Mouse (Mus musculus) layer of hippocampus, postnatal 25 days (tissue): ENCODE measurements at regions not wholly inside any gene's neighbourhood (a gene's known extent, or its start where the extent isn't known, plus 50 kb on each side); places are given as distances from the start of the nearest gene placed in this dataset.

Experiments used
- DNase-seq, 2 experiments: peaks; one replicate each; pipeline ENCODE4 v3.0.0; 2022; ENCODE audit warnings: mixed read lengths in 2 of 2, low spot score in 1 of 2; ENCODE audit errors: extremely low spot score in 1 of 2

DNA sequence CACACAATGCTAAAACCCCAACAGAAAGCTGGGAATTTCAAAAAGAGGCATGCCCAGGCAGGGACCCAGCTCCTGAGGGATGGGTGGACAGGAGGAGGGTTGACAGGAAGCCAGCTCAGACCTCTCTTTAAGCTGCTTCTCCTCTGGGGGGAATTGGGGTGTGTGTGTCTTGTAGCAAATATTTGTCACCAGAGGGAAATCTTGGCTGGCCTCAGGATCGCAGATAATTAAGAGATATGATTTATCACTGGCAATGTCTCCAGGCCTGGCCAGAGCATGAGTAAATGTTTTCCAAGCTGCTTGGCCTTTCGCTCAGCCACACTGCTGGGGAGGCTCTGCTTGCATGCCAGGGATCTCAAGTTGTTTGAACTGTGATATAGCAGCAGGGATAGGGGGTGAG is 189.6 kb upstream of the Klf4 start:
- no peak for DNase-seq

DNA sequence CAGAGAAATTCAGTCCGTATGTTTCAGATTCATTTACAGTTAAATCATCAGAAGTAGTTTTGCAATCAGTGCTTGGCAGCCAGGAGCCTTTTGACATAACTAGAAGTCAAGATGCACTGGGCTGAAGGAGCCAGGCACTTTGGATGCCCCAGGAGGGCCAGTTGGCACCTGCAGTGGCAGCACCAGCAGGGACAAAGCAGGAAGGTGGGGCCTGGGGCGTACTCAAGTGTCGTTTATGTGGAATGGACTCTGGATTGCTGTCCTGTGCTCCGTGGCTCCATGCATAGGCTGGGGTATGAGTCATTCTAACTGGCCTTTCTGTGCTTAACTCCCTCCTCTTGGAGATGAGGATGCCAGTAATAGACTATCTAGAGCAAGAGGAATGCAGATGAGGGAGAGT is 186.2 kb upstream of the Klf4 start:
- DNase-seq = no peak

DNA sequence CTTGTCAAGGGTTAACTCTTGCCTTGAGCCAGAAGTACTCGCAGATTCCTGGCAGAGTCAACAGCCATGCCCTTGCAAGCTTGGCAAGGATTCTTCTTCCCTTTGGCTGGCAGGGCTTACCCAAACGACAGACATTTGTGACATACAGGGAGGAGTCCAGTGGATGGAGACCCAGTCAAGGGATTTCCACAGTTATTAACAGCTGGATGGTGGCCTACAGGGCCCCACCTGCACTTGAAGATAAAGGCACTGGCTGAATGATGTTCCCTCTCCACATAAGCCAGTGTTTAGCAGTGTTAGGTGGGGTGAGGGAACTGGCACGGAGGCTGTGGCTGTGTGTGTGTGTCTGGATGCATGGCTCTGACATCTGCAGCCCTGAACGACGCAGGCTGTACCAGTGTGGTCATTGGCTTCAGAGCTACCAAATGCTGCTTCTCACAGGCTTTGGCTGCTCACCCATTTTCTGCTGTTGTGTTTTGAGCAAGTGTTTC is 183.9 kb upstream of the Klf4 start:
- no peak for DNase-seq

DNA sequence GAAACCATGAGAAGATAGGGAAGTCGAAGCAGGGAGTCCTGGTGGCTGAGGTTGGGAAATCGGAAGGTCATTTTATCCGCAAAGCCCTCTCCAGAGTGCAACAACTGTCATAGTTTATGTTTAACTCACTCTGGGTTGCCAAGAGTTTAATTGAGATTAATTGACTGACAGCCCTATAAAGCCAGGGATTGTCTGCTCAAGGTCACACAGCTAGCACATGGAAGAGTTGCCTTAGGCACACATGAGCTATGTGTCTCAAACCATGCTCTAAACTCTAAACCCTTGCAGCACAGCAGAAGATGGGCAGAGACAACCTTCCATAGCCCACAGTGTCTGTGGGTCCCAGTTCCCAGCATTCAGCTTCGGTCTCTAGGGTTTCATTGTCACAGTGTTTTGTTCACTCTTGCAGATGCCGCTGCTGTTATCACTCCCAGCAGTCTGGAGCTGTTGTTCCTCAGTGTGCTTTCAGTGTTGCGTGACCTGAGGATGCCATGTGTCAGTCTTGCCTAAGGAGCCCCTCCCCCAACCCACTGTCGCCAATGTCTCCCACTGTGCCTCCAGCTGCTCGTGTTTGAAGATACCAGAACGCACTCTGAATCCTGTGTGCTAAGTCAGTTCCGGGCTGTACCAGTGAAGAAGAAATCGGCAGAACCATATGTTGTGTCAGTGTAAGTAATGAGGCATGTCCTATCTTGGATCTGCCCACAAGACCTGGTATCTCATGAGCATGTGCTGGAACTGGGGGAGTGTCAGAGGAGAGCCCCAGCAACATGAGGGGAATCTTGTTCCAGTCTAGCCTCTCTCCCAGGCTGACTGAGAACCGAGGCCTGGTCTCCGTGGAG is 179.5 kb upstream of the Klf4 start:
- DNase-seq = no peak

DNA sequence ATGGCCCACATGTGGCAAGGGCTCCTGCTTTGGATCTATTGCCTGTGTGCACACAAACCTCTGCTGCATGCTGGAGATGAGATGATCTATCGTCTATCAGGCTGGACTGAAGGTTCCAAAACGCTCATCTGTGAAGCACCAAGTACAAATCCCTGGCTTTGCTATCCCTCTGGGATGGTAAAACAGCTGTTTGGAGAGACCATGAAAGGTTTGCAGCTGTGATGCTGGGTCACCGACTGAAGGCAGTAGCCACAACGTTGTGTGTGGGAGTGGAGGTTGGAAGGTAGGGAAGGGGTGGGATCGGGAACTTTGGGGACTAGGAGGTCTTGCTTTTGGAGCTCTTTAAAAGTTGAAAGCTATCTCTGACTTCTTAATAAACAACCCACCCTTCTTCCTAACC is 178.2 kb upstream of the Klf4 start:
- DNase-seq = no peak

DNA sequence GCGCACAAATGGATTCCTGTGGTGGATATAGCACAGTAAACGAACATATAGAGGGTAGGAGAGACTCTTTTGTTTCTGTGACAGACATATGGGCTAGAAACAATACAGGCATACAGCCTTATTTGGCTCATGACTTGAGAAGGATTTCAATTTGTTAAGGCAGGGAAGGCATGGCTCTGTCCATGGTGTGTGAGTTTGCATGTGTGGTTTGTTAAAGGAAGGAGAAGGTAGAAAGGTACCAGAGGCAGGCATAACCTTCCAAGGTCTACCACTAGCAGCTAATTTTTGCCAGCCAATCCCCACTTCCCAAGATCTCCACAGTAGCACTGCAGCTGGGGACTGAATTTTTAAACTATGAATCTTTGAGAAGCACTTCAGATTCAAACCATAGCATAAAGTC is 176.5 kb upstream of the Klf4 start:
- no peak for DNase-seq

DNA sequence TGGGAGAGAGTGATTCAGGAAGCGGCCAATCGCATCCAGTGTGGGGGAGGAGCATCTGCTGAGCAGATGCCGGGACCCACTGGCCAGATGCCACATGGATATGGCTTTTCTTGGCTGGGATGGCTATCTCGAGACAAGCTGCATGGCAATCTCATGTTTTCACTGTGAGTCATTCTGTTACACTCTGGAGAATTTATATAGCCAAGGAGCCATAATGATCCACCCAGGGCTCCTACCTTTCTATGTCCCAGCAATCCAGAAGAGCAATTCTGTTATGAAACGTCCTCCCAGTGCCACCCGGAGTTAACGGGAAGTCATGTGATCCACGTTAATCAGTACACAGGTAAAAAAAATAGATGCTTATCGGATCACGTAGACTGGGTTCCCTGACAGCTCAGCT is 175.7 kb upstream of the Klf4 start:
- no peak for DNase-seq

DNA sequence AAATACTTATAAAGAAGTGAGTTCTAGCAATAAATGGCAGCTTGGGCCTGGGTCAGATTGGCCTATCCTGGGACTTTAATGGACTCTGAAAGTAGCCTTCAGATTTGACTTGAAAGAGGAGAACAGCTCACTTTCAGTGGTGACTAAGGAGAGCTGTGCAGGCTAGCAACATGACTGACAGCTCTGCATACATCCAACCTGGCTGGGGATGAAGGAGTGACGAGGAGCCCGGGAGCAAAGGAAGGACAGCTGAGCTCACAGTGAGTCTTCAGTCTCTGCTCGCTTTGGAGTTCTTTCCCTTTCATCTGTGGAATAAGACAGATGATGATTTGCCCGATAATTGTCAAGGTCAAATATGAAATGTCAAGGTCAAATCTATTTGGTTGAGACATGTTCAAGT is 172.7 kb upstream of the Klf4 start:
- DNase-seq = no peak

DNA sequence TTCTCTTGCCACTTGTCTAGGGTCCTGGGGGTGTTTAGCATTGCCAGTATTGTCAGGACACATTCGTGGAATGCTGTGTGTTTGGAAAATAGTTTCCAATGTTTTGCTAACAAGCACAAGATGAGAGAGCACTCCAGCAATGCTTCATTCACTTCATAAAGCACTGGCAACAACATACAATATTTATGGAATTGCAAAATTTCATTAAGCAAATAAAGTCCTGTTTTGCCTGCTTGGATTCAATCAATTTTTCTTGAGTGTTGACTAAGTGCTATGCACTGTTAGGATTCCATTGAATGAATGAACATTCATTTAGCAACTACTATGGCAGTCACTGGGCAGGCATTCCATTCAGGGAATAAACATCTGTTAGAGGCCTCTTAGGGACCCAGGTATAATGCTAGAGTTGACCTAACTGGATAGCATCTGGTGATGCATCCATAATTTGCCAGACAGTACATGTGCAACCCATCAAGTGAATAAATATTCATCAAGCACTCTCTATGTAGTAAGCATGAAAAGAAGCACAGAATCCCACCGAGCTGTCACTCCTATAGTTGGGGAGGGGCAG is 171.2 kb upstream of the Klf4 start:
- no peak for DNase-seq

DNA sequence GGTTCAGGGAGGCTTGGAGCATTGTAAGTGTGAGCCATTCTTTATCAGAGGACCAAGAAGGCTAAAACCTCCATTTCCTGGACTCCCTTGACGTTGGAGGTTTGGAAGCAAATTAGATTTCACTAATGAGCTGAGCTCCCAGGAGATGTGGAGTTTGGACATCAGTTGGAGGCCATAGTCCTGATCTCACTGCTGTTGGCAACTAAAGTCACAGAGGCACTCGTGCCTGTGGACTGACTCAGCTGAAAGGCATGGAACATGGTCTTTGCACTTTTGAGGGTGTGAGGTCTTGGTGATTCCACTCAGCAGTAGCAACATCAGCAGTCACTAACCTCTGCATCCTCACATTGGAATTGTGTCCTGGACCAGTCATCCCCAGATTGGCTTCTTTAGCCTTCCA is 169.1 kb upstream of the Klf4 start:
- no peak for DNase-seq

DNA sequence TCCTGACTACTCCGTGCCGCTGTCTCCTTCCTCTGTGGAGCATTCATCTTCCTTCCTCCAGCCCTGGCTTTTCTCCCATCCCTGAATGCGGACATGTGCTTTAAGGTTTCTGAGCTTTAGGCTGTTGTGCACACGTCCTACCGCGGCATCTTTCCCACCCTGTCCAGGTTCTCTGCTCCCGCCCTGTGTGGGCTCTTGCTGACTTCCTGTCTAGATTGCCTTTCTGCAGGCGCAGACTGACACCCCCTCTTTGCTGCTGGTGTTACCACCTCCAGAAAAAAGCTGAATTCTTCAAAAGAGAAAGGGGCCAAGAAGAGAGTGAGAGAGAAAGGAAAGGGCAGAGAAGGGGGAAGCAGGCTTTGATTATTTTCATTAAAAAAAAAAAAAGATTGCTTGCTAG is 167.7 kb upstream of the Klf4 start:
- DNase-seq = no peak

DNA sequence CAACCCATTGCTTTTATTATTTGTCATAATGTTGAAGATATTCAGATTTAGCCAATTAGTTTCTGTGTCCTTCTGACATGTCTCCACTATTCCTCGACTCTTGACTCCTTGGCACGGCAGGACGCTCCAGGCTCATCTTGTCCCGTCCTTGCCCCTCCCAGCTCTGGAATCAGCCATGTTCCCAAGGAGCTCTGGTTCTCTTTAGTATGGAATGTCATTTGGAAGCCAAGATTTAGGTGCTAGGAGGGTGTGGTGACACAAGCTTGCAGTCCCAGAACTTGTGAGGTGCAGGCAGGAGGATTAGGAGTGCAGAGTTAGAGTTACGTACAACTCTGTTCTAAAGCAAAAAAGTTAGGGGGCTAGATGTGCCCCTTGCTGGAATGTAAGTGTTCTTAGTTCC is 166.9 kb upstream of the Klf4 start:
- DNase-seq = no peak

DNA sequence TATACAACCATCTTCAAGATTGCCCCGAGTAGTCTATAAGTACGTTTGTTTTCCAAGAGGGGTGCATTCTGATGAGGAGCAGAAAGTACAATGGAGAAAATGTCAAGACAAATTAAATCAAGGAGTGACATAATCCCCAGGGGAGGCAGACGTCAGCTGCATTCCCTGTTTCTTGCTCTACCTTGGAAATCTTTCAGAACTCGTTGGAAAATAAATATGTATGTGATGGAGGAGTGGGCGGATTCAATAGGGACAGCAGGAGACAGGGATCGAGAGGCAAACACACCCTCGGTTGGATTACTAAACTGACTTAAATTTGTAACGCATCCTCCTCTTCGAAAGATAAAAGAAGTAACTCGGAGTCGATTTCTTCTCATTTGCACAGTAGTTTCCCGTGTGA is 164.8 kb upstream of the Klf4 start:
- DNase-seq = no peak

DNA sequence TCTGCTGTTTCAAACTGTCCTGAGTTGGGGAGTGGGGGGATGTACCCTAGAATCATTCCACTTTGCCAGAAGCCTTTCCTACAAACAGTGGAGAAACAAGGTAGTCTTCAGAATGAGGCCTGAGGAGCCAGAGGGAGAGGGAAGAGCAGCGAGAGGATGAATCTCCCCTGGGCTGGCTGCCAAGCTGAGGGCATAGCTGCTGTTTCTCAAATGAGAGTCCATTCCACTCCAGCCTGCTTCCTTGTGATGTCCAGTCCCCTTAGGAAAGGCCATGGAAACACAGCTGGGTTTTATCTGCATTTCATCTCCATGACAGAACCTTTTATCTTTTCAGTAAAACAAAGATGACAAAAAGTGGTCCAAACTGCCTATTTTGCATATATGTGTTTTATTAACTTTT is 164.2 kb upstream of the Klf4 start:
- DNase-seq = peak in 1 of 2 experiments; percentile 12

DNA sequence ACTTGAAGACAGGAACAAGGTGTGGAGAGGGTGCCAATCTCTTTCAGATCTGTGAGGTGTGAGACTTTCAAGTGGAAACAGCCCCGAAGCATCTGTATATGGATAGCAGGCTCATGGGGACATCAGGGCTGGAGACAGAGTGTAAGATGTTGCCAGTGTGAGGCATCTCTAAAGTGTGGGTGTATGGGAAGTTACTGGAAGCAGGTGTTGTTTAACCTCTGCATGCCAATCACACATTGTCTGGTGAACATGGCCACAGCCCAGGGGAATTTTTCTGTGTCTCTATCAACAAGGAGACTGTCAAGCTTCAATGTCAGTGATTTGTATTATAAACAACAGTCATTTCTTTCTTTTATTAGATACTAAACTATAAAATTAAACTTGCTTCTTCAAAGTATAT is 163.0 kb upstream of the Klf4 start:
- DNase-seq = no peak

DNA sequence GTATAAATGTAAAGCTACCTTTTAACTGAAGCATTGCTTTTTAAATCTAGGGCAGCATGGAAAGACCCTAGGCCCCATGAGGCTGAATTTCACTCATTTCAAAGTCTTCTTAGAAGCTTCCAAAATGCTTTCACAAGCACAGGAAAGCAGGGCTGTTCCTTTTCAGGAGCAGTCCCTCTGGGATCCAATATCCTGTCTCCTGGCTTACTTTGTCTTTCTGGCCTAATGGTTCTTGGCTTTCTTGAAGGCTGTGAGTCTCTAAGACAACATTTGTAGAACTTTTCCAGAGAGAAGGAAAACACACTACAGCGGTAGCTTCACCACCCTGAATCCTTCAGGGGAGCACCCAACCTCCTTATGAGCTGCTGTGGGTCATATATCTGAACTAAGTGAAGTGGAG is 157.2 kb upstream of the Klf4 start:
- DNase-seq = no peak

DNA sequence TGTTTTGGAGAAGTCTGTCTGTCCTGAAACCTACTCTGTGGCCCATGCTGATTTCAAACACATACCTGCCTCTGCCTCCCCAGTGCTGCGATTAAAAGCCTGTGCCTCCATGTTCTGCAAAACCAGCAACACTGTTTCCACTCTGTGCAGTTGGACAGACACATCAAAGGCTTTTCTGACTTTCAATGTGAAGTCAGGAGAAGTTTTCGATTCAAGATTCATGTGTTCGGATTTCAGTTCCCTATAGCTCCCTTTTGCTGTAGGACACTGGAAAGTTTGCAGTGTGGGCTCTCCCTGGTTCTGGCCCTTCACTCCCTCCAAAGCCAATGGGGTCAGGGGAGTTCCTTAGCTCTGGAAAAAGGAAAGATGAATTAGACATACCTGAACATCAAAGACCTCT is 154.5 kb upstream of the Klf4 start:
- DNase-seq = no peak

DNA sequence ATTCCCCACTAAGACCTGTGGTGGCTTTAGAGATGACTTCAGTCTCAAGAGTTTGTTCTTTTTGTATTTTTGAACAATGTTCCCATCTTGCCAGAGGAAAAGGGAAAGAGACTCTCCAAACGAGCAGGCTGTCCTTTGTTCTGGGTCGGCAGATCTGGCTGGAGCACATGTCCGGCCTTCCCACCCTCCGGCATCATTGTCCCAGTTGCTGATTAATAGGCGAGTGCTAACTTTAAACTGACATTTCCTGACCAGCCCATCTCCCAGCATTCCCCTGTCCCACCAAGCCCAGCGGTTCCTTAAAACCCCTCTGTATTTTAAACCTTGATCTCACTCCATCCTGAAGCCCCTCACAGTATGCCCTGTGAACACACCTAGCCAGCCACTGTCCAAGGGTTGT is 140.0 kb upstream of the Klf4 start:
- no peak for DNase-seq

DNA sequence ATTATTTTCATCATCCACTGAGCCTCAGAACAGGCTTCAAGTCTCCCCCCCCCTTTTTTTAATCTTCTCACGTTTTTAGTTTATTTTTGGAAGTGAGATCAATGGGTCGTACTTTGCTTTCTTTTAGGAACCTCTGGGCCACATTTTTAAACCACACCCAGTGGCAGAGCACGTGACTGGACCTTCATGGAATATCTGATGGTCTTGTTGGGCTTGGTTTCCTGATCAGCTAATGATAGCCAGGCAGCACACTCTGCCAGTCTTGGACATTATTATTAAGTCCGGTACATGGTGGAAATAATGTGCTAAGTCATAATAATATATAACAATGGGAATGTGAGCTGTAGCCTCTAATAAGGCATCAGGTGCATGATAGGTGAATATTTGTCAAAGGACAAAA is 138.0 kb upstream of the Klf4 start:
- no peak for DNase-seq

DNA sequence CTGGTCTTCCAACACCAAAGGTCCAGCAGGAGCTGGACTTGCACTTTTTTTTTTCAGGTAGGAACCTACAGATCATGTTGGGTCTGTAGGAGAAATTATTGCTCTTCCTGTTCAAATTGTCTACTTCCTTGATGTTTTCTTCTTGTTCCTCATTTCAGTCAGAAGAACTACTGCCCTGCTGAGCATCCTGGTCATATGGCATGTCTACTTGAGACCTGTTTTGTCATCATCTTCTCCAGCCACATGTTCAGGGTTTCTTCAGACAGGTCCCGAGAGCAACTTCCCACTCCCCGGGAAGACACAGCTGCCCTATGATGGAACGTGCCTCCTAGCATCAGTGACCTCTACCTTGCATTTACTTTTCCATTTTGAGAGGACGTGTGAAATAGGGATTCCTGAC is 132.6 kb upstream of the Klf4 start:
- no peak for DNase-seq

DNA sequence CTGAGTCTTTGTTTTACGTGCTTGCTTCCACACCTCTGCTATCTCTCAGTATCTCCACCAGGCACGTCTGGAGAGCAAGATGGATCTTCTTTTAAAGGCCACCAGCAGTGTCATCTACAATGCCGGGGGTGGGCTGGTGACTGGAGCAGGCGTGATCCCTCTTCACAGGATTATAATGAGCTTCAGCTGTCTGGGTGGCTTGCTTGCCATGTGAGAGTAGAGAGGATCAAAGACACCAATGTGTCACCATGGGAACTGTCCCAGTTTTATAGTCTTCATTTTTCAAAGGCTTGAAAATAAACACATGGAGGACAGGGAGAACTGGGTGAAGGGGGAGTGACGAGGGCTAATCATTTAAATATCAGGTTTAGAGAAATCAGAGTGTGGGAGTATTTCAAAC is 131.6 kb upstream of the Klf4 start:
- DNase-seq = no peak

DNA sequence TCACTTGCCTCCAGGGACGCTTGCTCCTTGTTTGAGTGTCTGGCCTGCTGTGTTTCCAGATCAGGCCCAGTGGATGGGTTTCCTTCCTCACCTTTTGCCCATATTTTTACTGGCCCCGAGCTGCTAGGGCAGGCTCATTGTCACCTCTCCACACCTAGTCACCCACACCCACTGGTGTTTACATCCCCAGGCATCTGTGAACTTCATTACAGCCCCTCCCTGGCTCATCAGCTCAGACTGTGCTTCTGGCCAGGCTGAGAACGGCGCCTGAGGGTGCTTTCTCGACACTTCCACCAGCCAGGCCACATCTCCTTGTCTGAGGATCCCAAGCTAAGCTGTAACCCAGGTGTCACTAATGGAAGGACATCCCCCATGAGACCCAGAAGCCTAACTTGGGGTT is 129.8 kb upstream of the Klf4 start:
- no peak for DNase-seq
